Mouse (Mus musculus) megakaryocyte, embryonic 14.5 days (primary cell): Measurements from ENCODE around the gene Hrasls. TPM values are rescaled to one million over a fixed set of nuclear protein-coding genes. Genes with fewer than 3 reads are reported as not detected.

Experiments used
- H3K27me3 ChIP-seq: replicated peaks from 2 replicates; pipeline ENCODE3; 2012; ENCODE audit warnings: inconsistent platforms
- H3K36me3 ChIP-seq: replicated peaks from 2 replicates; pipeline ENCODE3; 2012; ENCODE audit warnings: low read length, inconsistent platforms, mixed read lengths
- H3K4me1 ChIP-seq: 2 replicates; pipeline ENCODE4 v1.6.1; 2012; ENCODE audit warnings: inconsistent platforms
- H3K4me3 ChIP-seq: replicated peaks from 2 replicates; pipeline ENCODE3; 2012; ENCODE audit warnings: moderate library complexity, mild to moderate bottlenecking, inconsistent platforms
- H3K9me3 ChIP-seq: 2 replicates; pipeline ENCODE4 v1.6.1; 2012; ENCODE audit warnings: inconsistent platforms
- FLI1 ChIP-seq: IDR thresholded peaks from 2 replicates; pipeline ENCODE4 v1.6.1; 2012; ENCODE audit warnings: low read length, inconsistent platforms, mixed read lengths
- GATA1 ChIP-seq: IDR thresholded peaks from 3 replicates; pipeline ENCODE4 v1.6.1; 2012; ENCODE audit warnings: mixed read lengths, low read length, inconsistent platforms, borderline replicate concordance
- polyA plus RNA-seq: library from polyadenylated mRNA; stranded (reverse); fragments of >175 nt; gene quantifications from 2 replicates; pipeline ENCODE4 v1.2.3, GENCODE M21; 2012; ENCODE audit warnings: low replicate concordance; ENCODE audit not compliant: insufficient read depth

Gene Hrasls
- polyA plus RNA-seq, result not detected in 2 replicates

DNA sequence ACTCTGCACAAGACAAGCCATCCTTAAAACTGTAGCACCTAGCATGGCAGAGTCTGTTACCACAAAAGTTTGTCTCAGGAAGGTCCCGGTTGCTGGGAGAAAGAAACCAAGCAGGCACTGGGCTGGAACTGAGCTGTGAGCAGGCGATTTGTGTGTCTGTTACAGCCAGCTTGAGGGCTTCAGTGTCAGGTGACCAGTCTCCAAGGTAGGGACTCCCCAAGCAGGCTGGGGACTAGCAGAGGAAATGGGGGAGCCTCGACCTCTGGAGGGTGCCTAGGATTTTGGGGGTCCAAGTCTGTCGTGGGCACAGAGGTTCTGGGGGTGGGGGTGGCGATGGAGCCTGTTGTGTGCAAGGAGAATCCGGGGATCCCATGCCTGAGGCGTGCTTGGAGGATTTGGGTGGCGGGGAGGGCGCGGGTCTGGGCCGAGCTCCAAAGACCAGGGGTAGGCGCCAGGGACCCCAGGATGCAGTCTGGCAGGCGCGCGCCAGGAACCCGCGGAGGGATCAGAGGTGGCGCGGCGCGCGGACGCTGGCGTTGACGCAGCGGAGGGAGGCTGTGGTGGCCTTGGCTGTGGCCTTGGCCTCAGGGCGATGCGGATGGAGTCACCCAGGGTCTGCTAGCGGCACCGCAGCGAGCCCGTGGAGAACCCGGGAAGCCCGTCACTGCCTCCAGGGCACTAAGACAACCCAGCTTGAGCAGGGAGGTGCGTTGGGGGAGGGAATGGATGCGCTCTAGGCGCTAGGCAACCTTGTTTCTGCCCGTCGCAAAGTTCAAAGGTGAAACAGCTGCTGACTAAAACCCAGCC, at the start of gene Hrasls:
Gene Hrasls (plus strand): TSS at position 91 of the 807 bp plus-strand sequence.
- Histone ChIP-seq H3K27me3 (peaks cover 8% of the 10 kb centered on the region), H3K36me3 (no peaks in the 10 kb centered on the region), H3K4me1 (no peaks in the 10 kb centered on the region), H3K9me3 (peaks cover 13% of the 10 kb centered on the region), H3K4me3 (no peak within 1 kb of the TSS)
- no peak for TF ChIP-seq GATA1

DNA sequence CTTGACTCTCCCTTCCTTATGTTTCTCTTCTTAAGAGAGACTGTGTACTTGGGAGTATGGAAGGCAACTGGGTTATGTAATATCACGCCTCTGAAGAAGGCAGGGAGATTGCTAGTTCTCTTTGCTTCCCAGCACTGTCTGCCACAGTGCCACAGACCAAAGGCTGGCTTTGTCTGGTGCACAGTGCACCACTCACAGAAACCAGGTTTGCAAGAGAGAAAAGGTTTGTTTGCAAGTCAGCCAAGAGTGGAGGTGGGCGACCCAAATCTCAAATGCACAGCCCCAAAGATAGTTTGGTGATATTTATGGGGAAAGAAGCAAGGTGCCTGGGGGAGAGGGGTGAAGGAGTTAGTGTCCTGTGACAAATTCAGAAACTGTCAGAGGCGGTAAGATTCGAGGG, 47.2 kb upstream of the Hrasls start:
- Histone ChIP-seq H3K9me3 (peaks cover 9% of the 10 kb centered on the region), H3K36me3 (no peaks in the 10 kb centered on the region), H3K4me3 (no peak overlapping the region), H3K27me3 (no peaks in the 10 kb centered on the region), H3K4me1 (no peaks in the 10 kb centered on the region)
- TF ChIP-seq GATA1, result no peak
- TF ChIP-seq FLI1, result no peak

DNA sequence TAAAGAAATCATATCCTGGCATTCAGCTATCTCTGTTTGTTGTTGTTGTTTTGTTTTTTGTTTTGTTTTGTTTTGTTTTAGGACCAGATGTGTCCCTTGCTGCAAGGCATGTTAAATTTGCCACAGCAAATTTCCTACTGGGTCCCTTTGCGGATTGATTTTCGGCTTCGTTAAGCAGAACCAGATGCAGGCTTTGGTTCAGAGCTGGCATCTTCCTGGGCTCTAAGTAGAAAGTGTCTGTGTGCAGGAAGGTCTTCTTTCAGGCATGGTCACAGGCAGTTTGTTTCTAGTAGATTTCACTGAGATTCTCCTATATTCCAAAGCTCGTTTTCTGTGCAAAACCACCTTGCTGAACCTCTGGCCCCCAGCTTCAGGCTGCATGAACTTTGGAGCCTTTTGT, 42.4 kb upstream of the Hrasls start:
- no peak for TF ChIP-seq FLI1
- TF ChIP-seq GATA1, result no peak
- H3K4me3 ChIP-seq, result no peak overlapping the region
- no peaks in the 10 kb centered on the region for H3K27me3 ChIP-seq
- H3K36me3 ChIP-seq, result no peaks in the 10 kb centered on the region
- H3K4me1 ChIP-seq, result no peaks in the 10 kb centered on the region
- peaks cover 22% of the 10 kb centered on the region for H3K9me3 ChIP-seq

DNA sequence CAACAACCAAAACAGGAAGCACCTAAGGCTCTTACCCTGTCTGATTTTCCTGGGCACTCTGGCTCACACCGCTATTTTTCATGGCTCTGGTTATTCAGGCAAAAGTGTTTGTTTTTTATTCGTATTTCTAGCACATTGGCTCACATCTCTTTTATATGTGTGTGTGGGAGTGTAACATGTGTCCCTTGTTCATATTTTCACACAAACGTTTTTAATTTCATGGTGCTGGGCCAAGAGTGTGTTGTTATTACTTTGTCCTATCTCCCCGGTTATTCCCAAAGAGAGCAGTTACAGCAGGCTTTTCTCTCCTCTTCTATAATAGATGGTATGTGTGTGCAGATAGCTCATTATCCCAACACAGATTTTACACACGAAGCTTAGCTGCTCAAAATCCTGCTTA, 37.8 kb upstream of the Hrasls start:
- no peak for TF ChIP-seq FLI1
- TF ChIP-seq GATA1, result no peak
- Histone ChIP-seq H3K9me3 (peaks cover 27% of the 10 kb centered on the region), H3K36me3 (no peaks in the 10 kb centered on the region)

DNA sequence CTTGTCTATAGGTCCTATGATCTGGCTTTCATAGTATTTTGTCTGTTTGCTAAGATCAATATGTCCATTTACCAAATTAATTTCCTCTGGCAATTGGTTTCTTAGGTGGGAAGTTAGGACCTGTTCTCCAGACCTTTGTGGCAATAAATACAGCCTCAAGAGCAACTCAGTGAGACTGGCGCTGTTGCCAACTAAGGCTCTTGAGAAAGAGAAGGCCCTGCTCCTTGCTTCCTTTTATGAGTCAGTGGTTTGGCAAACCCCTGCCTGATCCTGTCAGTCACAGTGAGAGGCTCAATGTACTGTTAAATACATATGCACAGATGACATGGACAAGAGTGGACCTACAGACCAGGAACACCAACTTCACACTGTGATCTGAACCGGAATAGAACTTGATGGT, 36.3 kb upstream of the Hrasls start:
- Histone ChIP-seq H3K9me3 (peaks cover 36% of the 10 kb centered on the region), H3K4me1 (no peaks in the 10 kb centered on the region), H3K36me3 (no peaks in the 10 kb centered on the region), H3K4me3 (no peak overlapping the region), H3K27me3 (no peaks in the 10 kb centered on the region)
- TF ChIP-seq FLI1 (no peak), GATA1 (no peak)

More for the DNA sequence above, 37.8 kb upstream of the Hrasls start:
- no peak overlapping the region for H3K4me3 ChIP-seq
- H3K27me3 ChIP-seq, result no peaks in the 10 kb centered on the region
- no peaks in the 10 kb centered on the region for H3K4me1 ChIP-seq

DNA sequence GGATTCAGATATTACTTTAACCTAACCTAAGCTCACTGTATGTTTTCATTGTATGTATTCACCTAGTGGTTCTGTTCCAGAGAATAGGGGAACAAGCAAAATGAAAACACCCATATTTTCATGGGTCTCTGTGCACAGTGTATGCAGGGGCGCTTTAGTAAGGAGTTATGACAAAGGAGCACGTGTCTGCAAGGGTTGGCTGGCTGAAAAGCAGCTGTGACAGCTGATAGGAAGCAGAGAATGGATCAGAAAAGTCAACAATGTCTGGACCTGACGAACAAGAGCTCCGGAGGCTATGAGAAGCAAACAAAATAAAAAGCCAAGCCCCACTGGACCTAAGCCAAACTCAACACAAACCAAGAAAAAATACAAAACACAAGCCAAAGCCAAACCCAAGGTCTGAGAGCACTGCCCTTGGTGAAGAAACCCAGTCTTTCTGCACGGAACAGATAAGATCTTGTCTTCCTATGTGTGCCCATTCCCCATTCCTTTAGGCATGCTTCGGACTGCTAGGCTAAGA, 34.6 kb upstream of the Hrasls start:
- H3K27me3 ChIP-seq, result no peaks in the 10 kb centered on the region
- TF ChIP-seq GATA1 (no peak), FLI1 (no peak)
- H3K4me3 ChIP-seq, result no peak overlapping the region
- peaks cover 30% of the 10 kb centered on the region for H3K9me3 ChIP-seq
- no peaks in the 10 kb centered on the region for H3K36me3 ChIP-seq
- H3K4me1 ChIP-seq, result no peaks in the 10 kb centered on the region

DNA sequence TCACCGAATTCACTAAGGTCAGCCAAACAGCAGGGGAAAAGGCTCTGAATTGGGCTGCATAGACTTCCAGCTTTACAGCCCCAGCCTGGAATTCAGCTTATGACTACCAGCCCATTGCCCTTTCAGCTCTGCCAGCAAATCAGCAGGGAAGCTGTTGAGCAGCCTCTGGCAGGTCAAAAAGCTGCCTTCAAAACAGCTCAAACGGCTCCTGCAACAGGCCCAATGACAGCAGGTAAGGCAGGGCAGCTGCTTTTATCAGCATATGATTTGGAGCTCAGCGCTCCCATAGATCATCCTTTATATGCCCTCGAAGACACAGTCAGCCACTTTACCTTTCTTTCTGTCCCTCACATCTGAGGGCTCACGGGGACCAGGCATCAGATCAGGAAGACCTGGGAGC, 16.6 kb upstream of the Hrasls start:
- H3K9me3 ChIP-seq, result no peaks in the 10 kb centered on the region
- H3K27me3 ChIP-seq, result no peaks in the 10 kb centered on the region
- H3K36me3 ChIP-seq, result no peaks in the 10 kb centered on the region
- peaks cover 8% of the 10 kb centered on the region; the same call in 1 of the 2 replicates for H3K4me1 ChIP-seq
- H3K4me3 ChIP-seq, result no peak overlapping the region
- TF ChIP-seq GATA1, result no peak
- TF ChIP-seq FLI1, result no peak

DNA sequence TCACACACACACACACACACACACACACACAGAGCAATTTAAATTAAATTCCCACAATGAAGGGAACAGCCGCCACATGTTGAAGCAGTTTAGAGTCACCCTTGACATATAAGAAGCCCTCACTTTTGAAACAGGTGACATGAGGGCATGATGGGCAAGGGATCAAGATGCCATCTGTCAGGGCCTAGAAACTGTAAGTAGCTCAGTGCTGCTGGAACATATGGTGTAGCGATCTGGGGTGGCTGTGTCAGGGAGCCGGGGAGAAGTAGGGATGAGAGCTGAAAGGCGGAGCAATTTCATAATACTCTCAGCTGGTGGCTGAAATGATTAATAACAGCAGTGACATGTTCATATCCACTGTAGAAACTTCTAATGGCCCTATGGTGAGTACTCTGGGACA, 15.5 kb upstream of the Hrasls start:
- H3K27me3 ChIP-seq, result no peaks in the 10 kb centered on the region
- TF ChIP-seq FLI1 (no peak), GATA1 (no peak)
- H3K4me3 ChIP-seq, result no peak overlapping the region
- peaks cover 5% of the 10 kb centered on the region; the same call in 1 of the 2 replicates for H3K9me3 ChIP-seq
- no peaks in the 10 kb centered on the region for H3K36me3 ChIP-seq
- peaks cover 8% of the 10 kb centered on the region; the same call in 1 of the 2 replicates for H3K4me1 ChIP-seq

DNA sequence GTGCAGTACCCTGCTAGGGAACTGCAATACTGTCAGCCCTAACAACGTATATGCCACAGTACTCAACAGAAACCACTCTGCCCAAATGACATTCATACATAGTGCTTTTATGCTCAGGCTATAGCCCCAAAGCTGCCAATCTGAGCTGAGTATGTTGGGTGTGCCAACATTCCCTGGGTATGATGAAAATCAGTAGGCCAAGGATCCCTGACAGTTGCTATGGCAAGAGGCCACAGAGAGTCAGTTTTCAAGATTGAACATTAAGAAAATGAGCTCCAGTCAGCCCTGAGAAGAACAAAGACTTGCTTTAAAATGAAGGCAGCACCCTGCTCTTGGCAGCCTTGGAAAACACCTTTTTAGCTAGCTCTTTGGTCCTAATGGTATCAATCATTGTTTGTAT, 14.3 kb upstream of the Hrasls start:
- Histone ChIP-seq H3K4me3 (no peak overlapping the region), H3K36me3 (no peaks in the 10 kb centered on the region), H3K27me3 (no peaks in the 10 kb centered on the region), H3K4me1 (peaks cover 8% of the 10 kb centered on the region; the same call in 1 of the 2 replicates), H3K9me3 (peaks cover 16% of the 10 kb centered on the region; the same call in 1 of the 2 replicates)
- TF ChIP-seq FLI1, result no peak
- no peak for TF ChIP-seq GATA1

DNA sequence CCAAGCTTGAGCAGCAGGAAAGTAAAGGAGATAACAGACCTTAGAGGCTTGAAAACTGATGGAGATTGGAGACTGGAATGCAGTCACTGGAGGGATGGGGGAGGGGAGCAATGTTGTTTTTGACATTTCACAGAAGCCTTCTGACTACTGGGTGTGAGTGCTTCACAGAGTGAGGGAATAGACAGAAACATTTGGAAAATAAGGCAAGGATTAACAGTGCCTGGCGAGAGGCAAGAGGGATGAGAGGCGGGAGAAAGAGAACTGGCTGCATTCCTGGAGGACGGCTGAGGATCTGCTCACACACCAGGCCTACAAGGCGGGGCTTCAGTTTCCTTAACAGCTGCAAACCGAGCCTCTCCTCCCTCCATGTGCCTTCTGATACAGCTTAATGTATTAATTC, 11.0 kb upstream of the Hrasls start:
- Histone ChIP-seq H3K27me3 (no peaks in the 10 kb centered on the region), H3K4me3 (no peak overlapping the region), H3K9me3 (peaks cover 25% of the 10 kb centered on the region; the same call in 1 of the 2 replicates), H3K4me1 (peaks cover under 1% of the 10 kb centered on the region; the same call in 1 of the 2 replicates), H3K36me3 (no peaks in the 10 kb centered on the region)
- TF ChIP-seq GATA1 (no peak), FLI1 (no peak)
